Mouse (Mus musculus): ENCODE measurements around the gene Gm29776. TPM values are rescaled to one million over a fixed set of nuclear protein-coding genes. Genes with fewer than 3 reads are reported as not detected.

Gene Gm29776
- total and polyA plus RNA-seq, 3 experiments: 0.04 TPM; not detected in 2

- Histone ChIP-seq H3K4me3 (no peak overlapping the region), H3K9ac (ENCODE audit: low read depth, low read length) (no peak overlapping the region), H3K27ac (no peak overlapping the region), H3K4me1 (ENCODE audit: control insufficient read depth, insufficient read depth, low read length) (no peaks in the 10 kb centered on the region), H3K36me3 (ENCODE audit: control insufficient read depth, insufficient read depth, low read length) (no peaks in the 10 kb centered on the region), H3K27me3 (ENCODE audit: control insufficient read depth, insufficient read depth, low read length) (no peaks in the 10 kb centered on the region), H3K79me2 (replicated peaks; ENCODE audit: control insufficient read depth, insufficient read depth, low read length) (no peaks in the 10 kb centered on the region)
- intact Hi-C loops (cut with DNase I): no loop called here
- 58% methylated on average over 14 of the region's 14 CpGs for WGBS
- TF ChIP-seq EP300 (IDR thresholded peaks at IDR 0.05; ENCODE audit: insufficient read depth, low read depth, low read length): no peak
- no peak for TF ChIP-seq POLR2A (IDR thresholded peaks at IDR 0.05; ENCODE audit: insufficient read depth, low read depth, low read length)
- TF ChIP-seq CTCF (IDR thresholded peaks at IDR 0.05): no peak
- no peak for DNase-seq
These were observed 38.2 kb upstream of the Gm29776 start for GRCm38 (mm10) chr14:54736555-54737552.

GRCm38 (mm10) chr14:54735221-54735620 lies 36.6 kb upstream of the Gm29776 start:
- Histone ChIP-seq H3K9ac (ENCODE audit: low read depth, low read length) (no peak overlapping the region), H3K27ac (no peak overlapping the region), H3K36me3 (ENCODE audit: control insufficient read depth, insufficient read depth, low read length) (no peaks in the 10 kb centered on the region), H3K4me1 (ENCODE audit: control insufficient read depth, insufficient read depth, low read length) (no peaks in the 10 kb centered on the region), H3K79me2 (replicated peaks; ENCODE audit: control insufficient read depth, insufficient read depth, low read length) (no peaks in the 10 kb centered on the region), H3K27me3 (ENCODE audit: control insufficient read depth, insufficient read depth, low read length) (no peaks in the 10 kb centered on the region), H3K4me3 (no peak overlapping the region)
- DNase-seq: no peak
- TF ChIP-seq EP300 (IDR thresholded peaks at IDR 0.05; ENCODE audit: insufficient read depth, low read depth, low read length): no peak
- TF ChIP-seq CTCF (IDR thresholded peaks at IDR 0.05): no peak
- TF ChIP-seq POLR2A (IDR thresholded peaks at IDR 0.05; ENCODE audit: insufficient read depth, low read depth, low read length): no peak
- intact Hi-C loops (cut with DNase I): no loop called here
- WGBS: 41% methylated on average over 4 of the region's 4 CpGs

- H3K27me3 ChIP-seq (ENCODE audit: control insufficient read depth, insufficient read depth, low read length): no peaks in the 10 kb centered on the region
- no peak overlapping the region for H3K4me3 ChIP-seq
- no peaks in the 10 kb centered on the region for H3K4me1 ChIP-seq (ENCODE audit: control insufficient read depth, insufficient read depth, low read length)
- intact Hi-C loops (cut with DNase I): no loop called here
- H3K36me3 ChIP-seq (ENCODE audit: control insufficient read depth, insufficient read depth, low read length): no peaks in the 10 kb centered on the region
- no peak overlapping the region for H3K27ac ChIP-seq
- H3K9ac ChIP-seq (ENCODE audit: low read depth, low read length): no peak overlapping the region
- 77% methylated on average over 4 of the region's 4 CpGs for WGBS
- no peak for TF ChIP-seq CTCF (IDR thresholded peaks at IDR 0.05)
- TF ChIP-seq POLR2A (IDR thresholded peaks at IDR 0.05; ENCODE audit: insufficient read depth, low read depth, low read length): no peak
- TF ChIP-seq EP300 (IDR thresholded peaks at IDR 0.05; ENCODE audit: insufficient read depth, low read depth, low read length): no peak
- no peaks in the 10 kb centered on the region for H3K79me2 ChIP-seq (replicated peaks; ENCODE audit: control insufficient read depth, insufficient read depth, low read length)
- DNase-seq: no peak
These were observed 35.4 kb upstream of the Gm29776 start for GRCm38 (mm10) chr14:54734004-54734403.

GRCm38 (mm10) chr14:54732206-54732605 lies 33.6 kb upstream of the Gm29776 start:
- Histone ChIP-seq H3K79me2 (replicated peaks; ENCODE audit: control insufficient read depth, insufficient read depth, low read length) (no peaks in the 10 kb centered on the region), H3K9ac (ENCODE audit: low read depth, low read length) (no peak overlapping the region), H3K36me3 (ENCODE audit: control insufficient read depth, insufficient read depth, low read length) (no peaks in the 10 kb centered on the region), H3K27me3 (ENCODE audit: control insufficient read depth, insufficient read depth, low read length) (no peaks in the 10 kb centered on the region), H3K27ac (no peak overlapping the region), H3K4me3 (no peak overlapping the region), H3K4me1 (ENCODE audit: control insufficient read depth, insufficient read depth, low read length) (no peaks in the 10 kb centered on the region)
- intact Hi-C loops (cut with DNase I): no loop called here
- no peak for TF ChIP-seq EP300 (IDR thresholded peaks at IDR 0.05; ENCODE audit: insufficient read depth, low read depth, low read length)
- no peak for TF ChIP-seq CTCF (IDR thresholded peaks at IDR 0.05)
- no peak for TF ChIP-seq POLR2A (IDR thresholded peaks at IDR 0.05; ENCODE audit: insufficient read depth, low read depth, low read length)
- no peak for DNase-seq
- WGBS: 86% methylated on average over 8 of the region's 8 CpGs

- no peak for DNase-seq
- Histone ChIP-seq H3K4me1 (ENCODE audit: control insufficient read depth, insufficient read depth, low read length) (no peaks in the 10 kb centered on the region), H3K79me2 (replicated peaks; ENCODE audit: control insufficient read depth, insufficient read depth, low read length) (no peaks in the 10 kb centered on the region), H3K27ac (no peak overlapping the region), H3K9ac (ENCODE audit: low read depth, low read length) (no peak overlapping the region), H3K36me3 (ENCODE audit: control insufficient read depth, insufficient read depth, low read length) (no peaks in the 10 kb centered on the region), H3K27me3 (ENCODE audit: control insufficient read depth, insufficient read depth, low read length) (no peaks in the 10 kb centered on the region), H3K4me3 (no peak overlapping the region)
- 87% methylated on average over 6 of the region's 6 CpGs for WGBS
- TF ChIP-seq POLR2A (IDR thresholded peaks at IDR 0.05; ENCODE audit: insufficient read depth, low read depth, low read length): no peak
- no peak for TF ChIP-seq CTCF (IDR thresholded peaks at IDR 0.05)
- no peak for TF ChIP-seq EP300 (IDR thresholded peaks at IDR 0.05; ENCODE audit: insufficient read depth, low read depth, low read length)
- intact Hi-C loops (cut with DNase I): no loop called here
These were observed 31.7 kb upstream of the Gm29776 start for GRCm38 (mm10) chr14:54730305-54730704.
